ENCODE assay signal across 9 mouse cellular contexts in genomic region chr7:92027049-92027448, GRCm38 (mm10).
DNase-seq lines count a peak whose midpoint lies in the region; ATAC-seq and TF ChIP-seq lines count a peak whose summit lies in the region.
"Had no signal": no experiment of that assay in that cellular context is flagged by ENCODE, and none has a peak within 500 bp of the region (broad histone marks: within the 10 kb centered on the region; RNA-seq: fewer than 3 reads in every experiment).

No protein-coding gene starts in this region.

- peak; percentile 8 for DNase-seq in CD4-positive, CD25-positive, alpha-beta regulatory T cell, adult 2 months (ENCODE audit: low read depth, low spot score)
- DNase-seq in NIH3T3 (ENCODE audit: low read depth) = peak; percentile 73
- peak; percentile 61 for DNase-seq in cerebellum, adult 9-10 months
- peak; percentile 47 to 68 for DNase-seq in layer of hippocampus, adult 2 months (ENCODE audit: low spot score in 2 of 2)
- DNase-seq in lung, postnatal 14 days = peak; percentile 62
- DNase-seq in right cerebral cortex, postnatal 25 days = peak; percentile 30

- TF ChIP-seq CTCF in layer of hippocampus, adult 2 months (conservative IDR thresholded peaks at IDR 0.05) = peak; percentile 92

- no peak overlapping the region for H3K4me3 ChIP-seq in layer of hippocampus, adult 2 months
- H3K4me3 ChIP-seq: limb, embryonic 13.5 days had no signal

- H3K27ac ChIP-seq in layer of hippocampus, adult 2 months = no peak overlapping the region
- H3K27ac ChIP-seq: limb, embryonic 13.5 days had no signal

- no peak for ATAC-seq in CD4-positive, CD25-positive, alpha-beta regulatory T cell, adult 4 months
- ATAC-seq in frontal cortex, adult (ENCODE audit: low TSS enrichment) = peak; percentile 64; the same call in 1 of the 2 replicates

Comparison
In these comparisons a context has a peak if more than half of its experiments do, and no peak if none do; other contexts are left out.
1. DNase-seq: peak in every context shown above with its lines; median percentile 73 in NIH3T3; 62 in lung, postnatal 14 days; 61 in cerebellum, adult 9-10 months; 58 in layer of hippocampus, adult 2 months; 30 in right cerebral cortex, postnatal 25 days; 8 in CD4-positive, CD25-positive, alpha-beta regulatory T cell, adult 2 months.